Mouse (Mus musculus) hindbrain, postnatal 0 days (tissue): Measurements from ENCODE around the gene Ccdc186. TPM values are rescaled to one million over a fixed set of nuclear protein-coding genes. Genes with fewer than 3 reads are reported as not detected.
"Not testable (repeated sequence)": the region's sequence is repeated elsewhere in the genome, so short reads cannot be mapped to it uniquely, and the experiment has no call there.

Experiments used
- ATAC-seq: fragments of 200-750 bp; cut with Nextera tagmentation; 2 replicates; pipeline ENCODE4 v1.8.0; 2017; ENCODE audit warnings: mild to moderate bottlenecking, moderate TSS enrichment, moderate library complexity
- DNase-seq: peaks from one replicate; pipeline ENCODE4 v3.0.0-alpha.2; 2015; ENCODE audit warnings: low spot score
- H3K27ac ChIP-seq: fragments of 300-500 bp; sonication (generic); 2 replicates; pipeline ENCODE4 v1.5.1; 2014; ENCODE audit warnings: mild to moderate bottlenecking
- H3K27me3 ChIP-seq: fragments of 300-500 bp; sonication (generic); 2 replicates; pipeline ENCODE4 v1.6.1; 2014; ENCODE audit warnings: low read length, mixed read lengths; ENCODE audit not compliant: insufficient read depth
- H3K36me3 ChIP-seq: fragments of 300-500 bp; sonication (generic); 2 replicates; pipeline ENCODE4 v1.6.1; 2014; ENCODE audit warnings: low read length, mixed read lengths; ENCODE audit not compliant: insufficient read depth
- H3K4me1 ChIP-seq: fragments of 300-500 bp; sonication (generic); 2 replicates; pipeline ENCODE4 v1.6.1; 2014; ENCODE audit warnings: antibody characterized with exemption, low read length, mixed read lengths; ENCODE audit not compliant: insufficient read depth
- H3K4me2 ChIP-seq: fragments of 300-500 bp; sonication (generic); 2 replicates; pipeline ENCODE4 v1.6.1; 2014; ENCODE audit warnings: low read depth, mild to moderate bottlenecking, low read length, moderate library complexity, mixed read lengths
- H3K4me3 ChIP-seq: fragments of 300-500 bp; sonication (generic); 2 replicates; pipeline ENCODE4 v1.5.1; 2014; ENCODE audit warnings: low read length
- H3K9ac ChIP-seq: fragments of 300-500 bp; sonication (generic); replicated peaks from 2 replicates; pipeline ENCODE4 v1.6.1; 2014; ENCODE audit warnings: mild to moderate bottlenecking, low read length, moderate library complexity, mixed read lengths
- H3K9me3 ChIP-seq: fragments of 300-500 bp; sonication (generic); 2 replicates; pipeline ENCODE4 v1.6.1; 2016; ENCODE audit warnings: low read length, mixed read lengths
- CTCF ChIP-seq: IDR thresholded peaks from 2 replicates; pipeline ENCODE4 v1.5.1; 2016; ENCODE audit warnings: antibody characterized with exemption, control low read depth, low read depth
- WGBS: fragments of 180-500 bp; shearing (Covaris S2); extraction: QIAGEN DNeasy Blood & Tissue Kit; methylation state at CpG from one replicate; pipeline ENCODE4 v1.1.7; 2014; 5-methylcytosine and 5-hydroxymethylcytosine counted together
- polyA plus RNA-seq: library from polyadenylated mRNA; unstranded; fragments of >200 nt; fragmentation: Nextera tagmentation; extraction: Ambion mirVana; gene quantifications from 2 replicates; pipeline ENCODE4 v1.2.1, GENCODE M21; 2015
- total RNA-seq: library from RNA; depleted of rRNA; stranded (reverse); fragments of >200 nt; gene quantifications from 2 replicates; pipeline ENCODE4 v1.2.3, GENCODE M21; 2014

Ccdc186 gene
- total and polyA plus RNA-seq, 2 experiments from 2014 or later, result 12.4 to 22.7 TPM

- H3K27me3 ChIP-seq, H3K4me3 ChIP-seq, DNase-seq, ATAC-seq, H3K4me2 ChIP-seq, H3K27ac ChIP-seq, H3K9ac ChIP-seq, H3K9me3 ChIP-seq, H3K36me3 ChIP-seq, H3K4me1 ChIP-seq: not testable (repeated sequence)
- TF ChIP-seq CTCF, result peak; percentile 38
- WGBS, result 92% methylated on average over 7 of the region's 7 CpGs
Observed at GRCm38 (mm10) chr19:56778532-56778931, 43.5 kb downstream of the Ccdc186 start.

- TF ChIP-seq CTCF, result peak; percentile 84
- no peak overlapping the region for H3K4me3 ChIP-seq
- peaks cover 7% of the 10 kb centered on the region; the same call in 1 of the 2 replicates for H3K4me1 ChIP-seq
- no peaks in the 10 kb centered on the region; the same call in 1 of the 2 replicates for H3K27me3 ChIP-seq
- peak; percentile 68; the same call in 1 of the 2 replicates for ATAC-seq
- DNase-seq, result peak; percentile 78
- WGBS, result 47% methylated on average over 16 of the region's 16 CpGs
- no peaks in the 10 kb centered on the region for H3K36me3 ChIP-seq
- no peak overlapping the region for H3K9ac ChIP-seq
- H3K27ac ChIP-seq, result no peak overlapping the region
- H3K9me3 ChIP-seq, result no peaks in the 10 kb centered on the region
- H3K4me2 ChIP-seq, result no peak overlapping the region
Observed at GRCm38 (mm10) chr19:56776719-56777382, 45.1 kb downstream of the Ccdc186 start.

- ATAC-seq (no peak), DNase-seq (no peak)
- WGBS, result 11% methylated on average over 18 of the region's 18 CpGs
- TF ChIP-seq CTCF, result 0 out of 2 replicates have a peak, but pooled peaks have one; percentile 16
- no peaks in the 10 kb centered on the region for H3K36me3 ChIP-seq
- no peak overlapping the region for H3K27ac ChIP-seq
- H3K27me3 ChIP-seq, result no peaks in the 10 kb centered on the region; the same call in 1 of the 2 replicates
- H3K9ac ChIP-seq, result 0 out of 2 replicates have a peak overlapping the region, but pooled peaks have one; percentile 14
- peaks cover 7% of the 10 kb centered on the region; the same call in 1 of the 2 replicates for H3K4me1 ChIP-seq
- H3K9me3 ChIP-seq, result no peaks in the 10 kb centered on the region
- H3K4me2 ChIP-seq, result peak overlapping the region; percentile 42
- H3K4me3 ChIP-seq, result peak overlapping the region; percentile 13
Observed at GRCm38 (mm10) chr19:56775893-56776718, 45.9 kb downstream of the Ccdc186 start.

- 38% methylated on average over 24 of the region's 24 CpGs for WGBS
- Histone ChIP-seq H3K9ac (0 out of 2 replicates have a peak overlapping the region, but pooled peaks have one; percentile 14), H3K4me3 (peak overlapping the region; percentile 13), H3K36me3 (no peaks in the 10 kb centered on the region), H3K9me3 (no peaks in the 10 kb centered on the region), H3K4me1 (peaks cover 7% of the 10 kb centered on the region; the same call in 1 of the 2 replicates), H3K4me2 (peak overlapping the region; percentile 42), H3K27me3 (no peaks in the 10 kb centered on the region; the same call in 1 of the 2 replicates), H3K27ac (no peak overlapping the region)
- ATAC-seq (no peak), DNase-seq (no peak)
- TF ChIP-seq CTCF, result no peak
Observed at GRCm38 (mm10) chr19:56774971-56775892, 46.8 kb downstream of the Ccdc186 start.

GRCm38 (mm10) chr19:56774408-56774962 lies 47.5 kb downstream of the Ccdc186 start:
- Histone ChIP-seq H3K9me3 (no peaks in the 10 kb centered on the region), H3K27me3 (no peaks in the 10 kb centered on the region; the same call in 1 of the 2 replicates), H3K4me3 (no peak overlapping the region), H3K9ac (no peak overlapping the region), H3K27ac (no peak overlapping the region), H3K4me1 (peaks cover 7% of the 10 kb centered on the region; the same call in 1 of the 2 replicates), H3K36me3 (no peaks in the 10 kb centered on the region), H3K4me2 (no peak overlapping the region)
- WGBS, result 79% methylated on average over 9 of the region's 9 CpGs
- DNase-seq (no peak), ATAC-seq (no peak)
- TF ChIP-seq CTCF, result no peak
